Mouse (Mus musculus) cerebellum, adult 11 months (tissue): ENCODE measurements around the gene Setd6.

Experiments used
- DNase-seq: peaks from one replicate; pipeline ENCODE4 v3.0.0; 2022

Gene Setd6

GRCm38 (mm10) chr8:95712395-95712794 lies 3.3 kb upstream of the Setd6 start:
- no peak for DNase-seq

- peak; percentile 69 for DNase-seq
Measured at GRCm38 (mm10) chr8:95713100-95714010, 2.3 kb upstream of the Setd6 start.

GRCm38 (mm10) chr8:95714367-95714766 lies 1.3 kb upstream of the Setd6 start:
- no peak for DNase-seq

GRCm38 (mm10) chr8:95714837-95715413 lies 756 bp upstream of the Setd6 start:
- DNase-seq: no peak

- no peak for DNase-seq
Measured at GRCm38 (mm10) chr8:95716546-95717335, 1.1 kb downstream of the Setd6 start.

- DNase-seq: no peak
Measured at GRCm38 (mm10) chr8:95727625-95728024, 11.9 kb downstream of the Setd6 start.

- no peak for DNase-seq
Measured at GRCm38 (mm10) chr8:95738596-95738995, 22.9 kb downstream of the Setd6 start.

GRCm38 (mm10) chr8:95741732-95742131 lies 26.1 kb downstream of the Setd6 start:
- DNase-seq: no peak

- no peak for DNase-seq
Measured at GRCm38 (mm10) chr8:95748028-95748427, 32.3 kb downstream of the Setd6 start.

GRCm38 (mm10) chr8:95751924-95752323 lies 36.2 kb downstream of the Setd6 start:
- DNase-seq: no peak

- no peak for DNase-seq
Measured at GRCm38 (mm10) chr8:95760323-95760722, 44.6 kb downstream of the Setd6 start.

- no peak for DNase-seq
Measured at GRCm38 (mm10) chr8:95764133-95764532, 48.5 kb downstream of the Setd6 start.
